Mouse (Mus musculus): ENCODE results near the gene Pus7.

DNA sequence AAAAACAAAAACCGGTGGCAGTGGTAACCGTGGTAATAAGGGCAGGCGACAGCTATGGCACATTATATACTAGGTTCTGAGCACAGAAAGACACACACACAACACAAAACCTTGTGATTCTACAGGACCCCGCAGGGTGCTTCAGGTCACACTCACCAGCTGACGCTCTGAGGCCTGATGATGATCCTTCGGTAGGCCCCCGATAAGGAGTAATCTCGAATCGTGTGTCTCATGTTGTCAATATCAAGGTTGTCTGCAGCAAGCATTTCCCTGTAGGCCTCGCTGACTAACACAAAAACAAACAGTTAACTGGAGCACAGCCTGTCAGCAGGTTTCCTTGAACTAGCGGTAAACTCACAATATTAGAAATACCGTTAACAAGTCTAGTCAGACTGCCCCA lies 40.2 kb downstream of the Pus7 start:
- TF ChIP-seq CTCF (IDR thresholded peaks at IDR 0.05; ENCODE audit: borderline replicate concordance, insufficient read depth, low read length) (no peak), POLR2A (IDR thresholded peaks at IDR 0.05; ENCODE audit: low read depth, low read length) (no peak)

Data from embryonic fibroblast, embryonic 13.5 days (primary cell).